Mouse (Mus musculus) T-helper 1 cell (primary cell): ENCODE results near the gene Cnnm3.

Experiments used
- in situ Hi-C: fragments of 300-600 bp; cut with MboI, MseI; formaldehyde crosslinking; loops from one replicate; pipeline ENCODE4 v1.15.1; 2025; ENCODE audit warnings: high pct_unique_total_duplicates

Gene Cnnm3

GRCm38 (mm10) chr1:36511289-36512021 is at the start of gene Cnnm3:
TSS of gene Cnnm3 (plus strand) at chr1:36511867.
- in situ Hi-C loops: no loop called here

GRCm38 (mm10) chr1:36465641-36466160 is 46.0 kb upstream of the Cnnm3 start:
- in situ Hi-C loops: no loop called here

- in situ Hi-C loops: no loop called here
Observed at GRCm38 (mm10) chr1:36467446-36467845, 44.2 kb upstream of the Cnnm3 start.

GRCm38 (mm10) chr1:36469811-36470444 is 41.7 kb upstream of the Cnnm3 start:
- in situ Hi-C loops: no loop called here

GRCm38 (mm10) chr1:36471181-36472105 is 40.2 kb upstream of the Cnnm3 start, which contains the start of gene Cnnm4:
TSS of gene Cnnm4 (plus strand) at chr1:36471620.
- in situ Hi-C loops: no loop called here

- in situ Hi-C loops: no loop called here
Observed at GRCm38 (mm10) chr1:36472106-36472440, 39.6 kb upstream of the Cnnm3 start.

- in situ Hi-C loops: no loop called here
Observed at GRCm38 (mm10) chr1:36473211-36473780, 38.4 kb upstream of the Cnnm3 start.

GRCm38 (mm10) chr1:36474646-36475045 is 37.0 kb upstream of the Cnnm3 start:
- in situ Hi-C loops: no loop called here

GRCm38 (mm10) chr1:36475480-36476110 is 36.1 kb upstream of the Cnnm3 start:
- in situ Hi-C loops: no loop called here

GRCm38 (mm10) chr1:36476426-36476825 is 35.2 kb upstream of the Cnnm3 start:
- in situ Hi-C loops: no loop called here

- in situ Hi-C loops: no loop called here
Observed at GRCm38 (mm10) chr1:36478343-36478795, 33.3 kb upstream of the Cnnm3 start.

- in situ Hi-C loops: no loop called here
Observed at GRCm38 (mm10) chr1:36479903-36480899, 31.5 kb upstream of the Cnnm3 start.

- in situ Hi-C loops: no loop called here
Observed at GRCm38 (mm10) chr1:36483825-36484224, 27.8 kb upstream of the Cnnm3 start.

- in situ Hi-C loops: no loop called here
Observed at GRCm38 (mm10) chr1:36485080-36485479, 26.6 kb upstream of the Cnnm3 start.

GRCm38 (mm10) chr1:36487111-36487510 is 24.6 kb upstream of the Cnnm3 start:
- in situ Hi-C loops: no loop called here

- in situ Hi-C loops: no loop called here
Observed at GRCm38 (mm10) chr1:36489661-36490060, 22.0 kb upstream of the Cnnm3 start.

GRCm38 (mm10) chr1:36492416-36493139 is 19.1 kb upstream of the Cnnm3 start:
- in situ Hi-C loops: no loop called here

- in situ Hi-C loops: no loop called here
Observed at GRCm38 (mm10) chr1:36493299-36493698, 18.4 kb upstream of the Cnnm3 start.

GRCm38 (mm10) chr1:36496719-36497118 is 14.9 kb upstream of the Cnnm3 start:
- in situ Hi-C loops: no loop called here
